Mouse (Mus musculus) adrenal gland, postnatal 10 days (tissue): ENCODE measurements around the gene Gopc. TPM values are rescaled to one million over a fixed set of nuclear protein-coding genes. Genes with fewer than 3 reads are reported as not detected.

Experiments used
- DNase-seq: peaks from one replicate; pipeline ENCODE4 v3.0.0; 2021; ENCODE audit warnings: mixed read lengths
- long read RNA-seq, 2 experiments: library from polyadenylated mRNA; stranded (forward); transcript quantifications; one replicate each; pipeline ENCODE4 v2.0.0; 2021
- total RNA-seq, 2 experiments: library from RNA; stranded (reverse); gene quantifications; 2 replicates each; pipeline ENCODE4 v1.2.3; 2021

Gopc gene
- 10 to 100 TPM; 22.8 to 23.5 TPM for total RNA-seq
- long read RNA-seq, experiment 1, full-length matches to known transcripts, result 56 of 57 reads
- long read RNA-seq, experiment 1, partial matches to known transcripts, result 0 of 57 reads
- long read RNA-seq, experiment 1, other reads (novel, unspliced or antisense), result 1 of 57 reads
- long read RNA-seq, experiment 2, full-length matches to known transcripts, result 37 of 40 reads
- long read RNA-seq, experiment 2, partial matches to known transcripts, result 1 of 40 reads
- long read RNA-seq, experiment 2, other reads (novel, unspliced or antisense), result 2 of 40 reads

DNA sequence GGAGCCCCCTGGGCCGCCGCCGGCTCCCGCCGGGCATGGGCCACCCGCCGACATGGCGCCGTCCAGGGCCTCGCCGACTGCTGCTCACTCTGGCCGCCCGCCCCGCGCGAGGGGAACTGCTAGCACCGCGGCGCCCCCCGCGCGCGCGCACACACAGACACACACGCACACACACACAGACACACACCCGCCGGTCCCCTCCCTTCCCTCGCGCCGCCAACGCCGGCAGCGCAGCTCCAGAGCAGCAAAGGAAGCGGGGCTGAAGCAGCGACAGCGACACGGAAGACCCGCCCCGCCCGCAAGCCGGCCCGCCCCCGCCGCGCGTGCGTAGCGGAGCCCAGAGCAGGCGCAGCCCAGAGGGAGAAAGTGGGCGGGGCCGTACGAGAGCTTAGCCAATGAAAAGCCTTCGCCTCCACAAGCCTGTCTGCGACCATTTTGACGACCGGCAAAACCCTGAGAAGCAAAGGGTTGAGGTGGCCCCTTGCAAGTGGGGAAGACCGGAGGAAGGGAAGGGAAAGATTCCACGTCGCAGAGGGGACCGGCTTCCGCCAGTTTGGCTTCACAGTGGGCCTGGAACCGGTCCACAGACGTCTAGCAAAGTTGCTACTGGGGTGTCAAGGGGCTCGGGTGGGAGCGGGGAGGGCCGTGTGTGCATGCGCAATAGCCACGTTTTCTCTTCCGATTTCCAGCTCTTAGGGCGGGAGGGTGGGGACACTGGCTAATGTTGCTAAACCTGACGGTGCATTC, at the start of gene Gopc:
TSS of gene Gopc (minus strand) at position 280 of the 747 bp plus-strand sequence.
- peak; percentile 98 for DNase-seq

- no peak for DNase-seq
Measured at GRCm38 (mm10) chr10:52430953-52431352, 49.0 kb upstream of the Gopc start.

- DNase-seq, result no peak
Measured at GRCm38 (mm10) chr10:52427634-52428415, 45.9 kb upstream of the Gopc start.

- DNase-seq, result no peak
Measured at GRCm38 (mm10) chr10:52426314-52426980, 44.5 kb upstream of the Gopc start.

DNA sequence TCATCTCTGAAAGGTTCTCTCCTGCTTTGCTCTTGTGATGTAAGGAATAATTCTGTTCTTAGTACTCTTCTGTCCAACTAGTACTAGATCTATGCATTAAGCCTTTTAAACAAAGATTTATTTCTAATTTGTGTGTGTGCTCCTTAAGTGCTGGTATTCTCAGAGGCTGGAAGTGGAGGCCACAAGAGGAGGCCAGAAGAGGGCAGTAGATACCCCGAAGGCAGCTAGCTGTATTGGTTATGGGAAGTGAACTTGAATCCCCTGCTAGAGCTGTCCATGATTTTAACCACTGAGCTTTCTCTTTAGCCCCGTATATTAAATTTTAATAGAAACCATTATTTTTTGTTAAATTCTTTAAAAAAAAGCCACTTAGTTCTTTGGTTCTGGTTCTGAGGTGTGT, 41.2 kb upstream of the Gopc start:
- DNase-seq, result peak; percentile 16

DNA sequence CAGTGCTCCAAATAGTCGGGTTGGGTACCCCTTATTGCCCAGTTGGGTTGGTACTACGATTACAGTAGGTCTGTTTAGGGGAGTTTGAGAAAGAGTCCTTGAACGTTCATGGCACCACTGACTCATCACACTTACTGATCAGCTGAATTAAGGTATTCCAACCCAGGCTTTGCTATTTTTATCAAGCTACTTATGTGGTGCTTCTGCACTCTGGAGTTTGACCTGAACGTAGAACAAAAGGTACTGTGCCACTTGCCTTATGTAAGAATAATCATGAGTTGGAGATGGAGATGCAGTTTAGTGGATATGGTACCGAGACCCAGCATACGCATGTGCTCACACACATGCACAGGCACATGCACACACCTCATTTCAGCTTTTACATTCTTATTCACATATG, 39.8 kb upstream of the Gopc start:
- DNase-seq, result no peak

- DNase-seq, result no peak
Measured at GRCm38 (mm10) chr10:52420526-52420925, 38.6 kb upstream of the Gopc start.

- no peak for DNase-seq
Measured at GRCm38 (mm10) chr10:52419402-52419801, 37.5 kb upstream of the Gopc start.

GRCm38 (mm10) chr10:52418931-52419330, 37.0 kb upstream of the Gopc start:
- no peak for DNase-seq

DNA sequence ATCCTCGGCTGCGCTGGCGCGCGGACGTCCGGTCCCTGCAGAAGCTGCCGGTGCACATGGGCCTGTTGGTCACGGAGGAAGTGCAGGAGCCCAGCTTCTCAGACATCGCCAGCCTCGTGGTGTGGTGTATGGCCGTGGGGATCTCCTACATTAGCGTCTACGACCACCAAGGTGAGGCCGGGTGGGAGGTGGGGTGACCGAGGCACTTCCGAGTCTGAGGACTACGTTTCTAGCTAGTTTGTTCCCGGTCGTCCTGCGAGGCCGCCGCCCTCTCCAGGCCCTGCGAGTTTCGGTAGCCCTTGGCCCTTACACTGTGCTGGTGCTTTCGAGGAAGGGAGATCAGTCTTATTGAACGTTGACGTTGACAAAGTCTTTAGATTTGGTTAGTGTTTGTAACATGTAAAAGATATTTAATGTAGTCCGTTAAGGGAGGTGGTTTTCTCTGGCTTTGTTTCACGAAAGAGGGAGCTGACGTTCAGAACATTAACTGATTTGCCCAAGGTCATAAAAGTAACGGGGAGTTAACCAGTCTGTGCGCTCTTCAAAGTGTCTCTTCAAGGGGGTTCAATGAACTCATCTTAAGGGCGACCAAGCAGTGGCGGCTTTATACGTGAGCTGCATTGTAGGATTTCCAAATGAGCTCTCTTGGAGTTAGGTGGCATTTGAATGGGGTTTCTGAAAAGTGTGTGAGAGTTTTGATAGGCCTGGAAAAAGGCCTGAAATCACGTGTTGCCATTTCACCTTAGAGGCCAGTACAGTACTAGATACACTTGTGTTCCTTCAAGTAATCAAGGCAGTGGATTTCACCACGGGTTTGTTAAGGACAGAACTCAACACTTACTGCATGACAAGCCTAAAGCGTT, 36.3 kb upstream of the Gopc start:
- DNase-seq, result peak; percentile 14

DNA sequence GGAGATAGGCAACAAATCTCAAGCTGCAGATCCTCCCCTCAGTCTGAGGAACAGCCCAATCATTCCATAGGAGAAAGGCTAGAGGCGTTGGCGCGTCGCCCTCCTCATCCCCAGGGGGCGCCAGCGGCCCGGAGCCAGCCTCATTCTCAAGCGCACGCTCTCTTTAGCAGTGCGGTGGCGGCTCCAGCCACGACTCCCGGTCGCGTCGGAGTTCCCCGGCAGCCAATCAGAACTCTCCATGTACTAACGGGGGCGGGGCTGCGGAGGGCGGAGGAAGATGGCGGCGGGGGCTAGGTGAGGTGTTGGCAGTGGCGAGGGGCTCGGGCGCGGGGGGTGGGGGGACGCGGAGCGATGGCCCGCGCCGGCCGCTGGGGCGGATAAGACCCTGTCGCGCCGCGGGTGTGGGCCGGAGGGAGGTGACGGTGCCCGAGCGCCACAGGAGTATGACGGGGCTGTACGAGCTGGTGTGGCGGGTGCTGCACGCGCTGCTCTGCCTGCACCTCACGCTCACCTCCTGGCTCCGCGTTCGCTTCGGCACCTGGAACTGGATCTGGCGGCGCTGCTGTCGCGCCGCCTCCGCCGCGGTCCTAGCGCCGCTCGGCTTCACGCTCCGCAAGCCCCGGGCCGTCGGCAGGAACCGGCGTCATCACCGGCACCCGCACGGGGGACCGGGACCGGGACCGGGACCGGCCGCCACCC, 35.5 kb upstream of the Gopc start, which contains the start of gene Nus1:
TSS of gene Nus1 (plus strand) at position 249 of the 699 bp plus-strand sequence.
- peak; percentile 98 for DNase-seq

- no peak for DNase-seq
Measured at GRCm38 (mm10) chr10:52416458-52416857, 34.5 kb upstream of the Gopc start.

DNA sequence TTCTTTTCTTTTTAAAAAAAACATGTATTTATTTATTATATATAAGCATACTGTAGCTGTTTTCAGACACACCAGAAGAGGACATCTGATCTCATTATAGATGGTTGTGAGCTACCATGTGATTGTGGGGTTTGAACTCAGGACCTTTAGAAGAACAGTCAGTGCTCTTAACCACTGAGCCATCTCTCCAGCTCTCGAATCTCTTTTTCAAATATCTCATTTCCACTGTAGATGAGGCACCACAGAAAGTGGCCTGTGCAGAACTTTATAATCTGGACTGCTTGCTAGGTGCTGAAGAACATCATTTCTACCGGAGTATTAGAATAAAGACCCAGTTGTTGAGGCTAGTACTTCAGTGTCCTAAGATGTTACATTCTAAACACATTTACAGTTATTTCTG, 33.1 kb upstream of the Gopc start:
- no peak for DNase-seq

- DNase-seq, result no peak
Measured at GRCm38 (mm10) chr10:52407526-52407925, 25.6 kb upstream of the Gopc start.

GRCm38 (mm10) chr10:52405160-52405559, 23.2 kb upstream of the Gopc start:
- no peak for DNase-seq

DNA sequence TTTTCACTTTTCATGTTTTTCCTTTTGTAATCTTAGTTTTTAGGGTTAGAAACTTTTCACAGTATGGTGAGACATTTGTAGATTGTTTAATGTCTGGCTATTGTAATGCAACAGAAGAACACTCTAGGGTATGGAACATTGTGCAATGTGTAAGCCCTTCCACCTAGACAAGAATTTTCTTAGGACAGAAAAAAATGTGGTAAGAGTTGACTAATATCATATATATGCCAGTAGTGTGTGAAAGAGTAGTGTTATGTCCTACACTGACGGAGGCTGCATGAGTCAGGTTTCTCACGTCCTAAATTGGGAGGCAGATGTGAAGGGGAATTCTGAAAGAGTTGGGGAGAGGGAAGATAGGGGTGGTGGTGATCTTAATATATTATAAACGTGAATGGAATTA, 17.8 kb upstream of the Gopc start:
- DNase-seq, result no peak

DNA sequence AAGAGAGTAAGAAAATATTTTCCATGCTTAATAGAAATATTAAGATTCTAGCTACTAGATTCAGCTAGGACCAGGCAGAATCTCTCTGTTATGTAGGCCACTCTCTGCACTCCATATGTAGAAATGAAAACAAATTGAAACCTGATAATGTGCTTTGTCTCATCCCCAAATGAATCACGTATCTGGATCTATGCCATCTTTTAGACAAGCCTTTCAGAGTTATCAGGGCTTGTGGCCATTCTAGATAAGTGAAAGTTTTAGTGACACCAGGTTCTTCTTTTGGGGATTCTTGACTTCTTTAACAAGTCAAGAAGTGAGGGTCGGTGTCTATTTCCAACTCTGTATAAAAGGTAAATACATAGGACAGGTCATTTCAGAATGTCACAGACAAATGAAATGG, 16.8 kb upstream of the Gopc start:
- DNase-seq, result no peak

GRCm38 (mm10) chr10:52396647-52397046, 14.7 kb upstream of the Gopc start:
- DNase-seq, result no peak

DNA sequence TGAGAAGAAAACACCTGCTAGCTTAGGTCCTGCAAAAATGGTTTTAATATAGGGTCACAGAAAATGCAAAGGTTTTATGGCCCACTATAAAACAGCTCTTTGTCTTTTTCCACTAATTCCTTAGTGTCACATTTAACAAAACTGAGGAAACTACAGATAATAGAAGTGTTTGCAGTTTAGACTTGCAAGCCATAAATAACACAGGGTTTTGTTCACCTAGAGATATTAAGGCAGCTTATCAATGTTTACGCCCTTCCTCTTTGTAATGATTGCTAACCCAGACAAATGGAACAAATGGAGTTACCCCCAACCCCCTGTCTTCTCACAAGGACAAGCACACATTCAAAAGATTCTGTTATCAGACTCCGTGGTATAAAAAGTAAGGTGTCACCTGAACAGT, 9.3 kb upstream of the Gopc start:
- DNase-seq, result no peak

DNA sequence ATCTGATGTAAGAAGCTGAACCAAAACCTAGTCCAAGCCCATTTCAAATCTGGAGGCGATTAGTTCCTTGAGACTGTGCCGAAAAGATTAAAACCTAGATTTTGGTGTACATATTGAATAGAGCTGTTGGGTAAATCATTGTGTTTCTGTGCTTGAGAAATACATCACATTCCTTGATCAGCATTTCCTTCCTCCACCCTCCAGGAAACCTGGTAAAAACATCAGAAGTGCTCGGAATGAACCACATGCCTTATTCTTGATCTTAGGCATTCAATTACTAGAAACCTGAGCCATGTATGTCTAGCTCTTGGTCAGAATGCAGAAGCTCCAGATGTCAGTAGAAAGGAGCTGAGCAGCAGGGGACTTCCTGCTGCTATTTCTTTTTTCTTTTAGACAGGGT, 7.5 kb upstream of the Gopc start:
- no peak for DNase-seq

- DNase-seq, result no peak
Measured at GRCm38 (mm10) chr10:52388922-52389430, 7.1 kb upstream of the Gopc start, which contains the start of gene Nepn. Gene Nepn (plus strand): TSS chr10:52388972.
